12 mouse cellular contexts compared by ENCODE assay signal in the genomic region with DNA sequence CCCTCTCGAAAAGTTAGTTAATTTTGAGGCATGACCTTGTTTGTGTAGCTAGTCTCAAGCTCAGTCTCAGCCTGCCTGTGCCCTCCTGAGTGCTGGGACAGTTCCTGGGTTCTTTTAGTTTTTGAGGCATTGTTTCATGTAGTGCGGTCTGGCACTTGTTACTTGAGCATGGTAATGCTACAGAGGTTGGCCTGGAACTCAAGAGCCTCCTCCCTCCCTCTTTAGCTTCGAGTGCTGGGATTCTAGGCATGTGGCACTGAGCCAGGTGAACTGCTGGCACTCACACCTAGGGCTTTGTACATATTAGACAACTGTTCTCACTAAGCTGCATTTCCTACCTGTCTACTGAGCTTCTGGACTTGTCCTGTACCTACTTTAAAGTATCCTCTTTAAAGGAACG. TPM values are rescaled to one million over a fixed set of nuclear protein-coding genes. Genes with fewer than 3 reads are reported as not detected.
DNase-seq lines count a peak whose midpoint lies in the region; ATAC-seq lines count a peak whose summit lies in the region.
"Had no signal": no experiment of that assay in that cellular context is flagged by ENCODE, and none has a peak within 500 bp of the region (broad histone marks: within the 10 kb centered on the region; RNA-seq: fewer than 3 reads in every experiment).

No protein-coding gene starts in this region.

- no peak overlapping the region for H3K27ac ChIP-seq in forebrain, embryonic 15.5 days (replicated peaks)
- H3K27ac ChIP-seq: liver, embryonic 14.5 days had no signal

- no peak overlapping the region for H3K4me3 ChIP-seq in forebrain, embryonic 15.5 days
- H3K4me3 ChIP-seq: erythroblast, embryonic 14.5 days had no signal

- H3K9ac ChIP-seq in forebrain, embryonic 15.5 days (replicated peaks) = no peak overlapping the region
- H3K9ac ChIP-seq: liver, embryonic 14.5 days had no signal

- no peaks in the 10 kb centered on the region for H3K9me3 ChIP-seq in forebrain, embryonic 15.5 days

- 52% methylated on average over 4 of the region's 4 CpGs for WGBS in forebrain, embryonic 15.5 days

- H3K36me3 ChIP-seq in forebrain, embryonic 15.5 days = no peaks in the 10 kb centered on the region

- no peak for ATAC-seq in forebrain, embryonic 15.5 days (replicated peaks)
- ATAC-seq: Patski had no signal

- H3K4me1 ChIP-seq in forebrain, embryonic 15.5 days = peaks cover 26% of the 10 kb centered on the region

- H3K4me2 ChIP-seq in forebrain, embryonic 15.5 days (replicated peaks) = no peak overlapping the region

- peak; percentile 48 for DNase-seq in adrenal gland, postnatal 14 days
- DNase-seq in adrenal gland, adult 8-10 months = no peak
- peak; percentile 33 for DNase-seq in urinary bladder, postnatal 14 days (ENCODE audit: low spot score)
- no peak for DNase-seq in urinary bladder, adult 18-20 months (ENCODE audit: low spot score in 2 of 2)
- peak; percentile 86 to 89 for DNase-seq in lung, adult 18-20 months
- no peak for DNase-seq in retina, embryonic 14.5 days (ENCODE audit: low spot score)
- DNase-seq in layer of hippocampus, postnatal 14 days (ENCODE audit: low spot score in 2 of 2) = no peak
- DNase-seq: gastrocnemius, postnatal 14 days had no signal

- H3K27me3 ChIP-seq in forebrain, embryonic 15.5 days = no peaks in the 10 kb centered on the region
- H3K27me3 ChIP-seq: Patski had no signal

RNA-seq across cellular contexts. Expression of a gene that starts 14.4 kb away (rescaled TPM):
- total RNA-seq in adrenal gland, postnatal 14 days (2021) = 2.7 and 3.2 TPM in 2 replicates
- total RNA-seq in adrenal gland, adult 8-10 months (2022) = 1 to 10 TPM; 2.0 to 3.7 (median 3.4) TPM
- polyA plus RNA-seq in forebrain, embryonic 15.5 days (2015; fragmentation: Nextera tagmentation; extraction: Ambion mirVana) = 8.6 and 8.8 TPM in 2 replicates
- total RNA-seq in layer of hippocampus, postnatal 14 days (2021) = 1 to 10 TPM; 4.3 to 4.4 TPM

RNA-seq across cellular contexts. Expression of a gene that starts 28.1 kb away (rescaled TPM):
- 8.4 and 10.5 TPM in 2 replicates for total RNA-seq in adrenal gland, postnatal 14 days (2021)
- 10 to 100 TPM in 3 of 4 experiments, 1 to 10 TPM in 1; 9.3 to 30.7 (median 19.6) TPM for total RNA-seq in adrenal gland, adult 8-10 months (2022)
- polyA plus RNA-seq in forebrain, embryonic 15.5 days (2015; fragmentation: Nextera tagmentation; extraction: Ambion mirVana) = 23.6 and 24.0 TPM in 2 replicates
- total RNA-seq in layer of hippocampus, postnatal 14 days (2021) = 100 to 1,000 TPM in 1 of 2 experiments, 10 to 100 TPM in 1; 86.7 to 100 TPM

RNA-seq across cellular contexts. Expression of a gene that starts 39.3 kb away (rescaled TPM):
- 0.07 and 0.08 TPM in 2 replicates for total RNA-seq in adrenal gland, postnatal 14 days (2021)
- total RNA-seq in adrenal gland, adult 8-10 months (2022) = under 1 TPM in 2 of 4 experiments, not detected in 2; 0.09 to 0.14 TPM
- 1.7 TPM in 2 replicates for polyA plus RNA-seq in forebrain, embryonic 15.5 days (2015; fragmentation: Nextera tagmentation; extraction: Ambion mirVana)
- total RNA-seq in layer of hippocampus, postnatal 14 days (2021) = 1 to 10 TPM; 2.5 to 3.1 TPM
- polyA plus RNA-seq: erythroblast, embryonic 14.5 days had no signal

RNA-seq across cellular contexts. Expression of a gene that starts 45.3 kb away (rescaled TPM):
- 190 and 193 TPM in 2 replicates for total RNA-seq in adrenal gland, postnatal 14 days (2021)
- 100 to 1,000 TPM; 162 to 223 (median 198) TPM for total RNA-seq in adrenal gland, adult 8-10 months (2022)
- 307 and 318 TPM in 2 replicates for polyA plus RNA-seq in forebrain, embryonic 15.5 days (2015; fragmentation: Nextera tagmentation; extraction: Ambion mirVana)
- total RNA-seq in layer of hippocampus, postnatal 14 days (2021) = 100 to 1,000 TPM; 157 to 159 TPM

Comparison
In these comparisons a context has a peak if more than half of its experiments do, and no peak if none do; other contexts are left out.
1. DNase-seq: peak in adrenal gland, postnatal 14 days (single experiment), urinary bladder, postnatal 14 days (single experiment) and lung, adult 18-20 months (2 of 2); none in adrenal gland, adult 8-10 months (single experiment), urinary bladder, adult 18-20 months (0 of 2), retina, embryonic 14.5 days (single experiment) and layer of hippocampus, postnatal 14 days (0 of 2).